Mouse (Mus musculus) ovary, adult 18-20 months (tissue): ENCODE measurements around the gene Retreg2.

Experiments
- DNase-seq: peaks from one replicate; pipeline ENCODE4 v3.0.0; 2022; ENCODE audit warnings: low spot score, mixed read lengths

The Retreg2 gene

DNA sequence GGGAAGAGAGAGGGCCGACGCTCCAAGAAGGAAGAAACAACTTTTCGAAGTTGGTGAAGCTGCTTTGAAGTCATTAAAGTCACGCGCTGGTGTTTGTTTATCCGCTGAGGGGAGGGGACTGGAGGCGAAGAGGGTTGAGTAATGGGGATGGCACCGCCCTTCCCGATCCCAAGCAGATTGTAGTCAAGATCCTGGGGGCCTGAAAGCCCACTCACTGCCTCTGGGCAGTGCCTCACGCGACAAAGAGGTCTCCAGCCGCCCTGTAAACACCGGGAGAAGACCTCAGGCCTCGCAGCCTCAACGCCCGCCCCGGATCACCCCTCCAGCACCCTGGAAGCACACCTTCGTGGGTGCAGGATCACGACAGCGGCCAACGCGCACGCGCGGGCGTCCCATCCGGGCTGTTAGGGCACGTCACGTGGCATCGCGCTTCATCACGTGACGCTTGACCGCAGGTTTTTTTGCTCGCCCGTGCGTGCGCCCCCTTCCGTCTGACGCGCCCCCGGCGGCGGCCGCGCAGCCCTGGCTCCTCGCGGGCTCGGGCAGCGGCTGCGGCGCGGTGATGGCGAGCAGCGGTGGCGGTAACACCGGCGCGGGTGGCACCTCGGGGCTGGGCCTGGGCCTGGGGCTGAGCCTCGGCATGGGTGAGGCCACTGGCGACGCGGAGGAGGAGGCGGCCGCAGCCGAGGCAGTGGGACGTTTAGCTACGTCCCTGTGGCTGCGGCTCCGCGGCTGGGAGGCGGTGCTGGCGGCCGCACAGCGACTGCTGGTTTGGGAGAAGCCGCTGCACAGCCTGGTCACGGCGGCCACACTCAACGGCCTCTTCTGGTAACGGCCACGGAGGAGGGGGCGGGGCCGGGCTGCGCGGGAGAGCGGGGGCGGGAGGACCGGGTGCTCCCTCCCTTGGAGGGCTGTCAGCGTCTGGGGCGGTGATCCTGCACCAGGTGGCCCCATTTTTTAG is at the start of gene Retreg2, which contains the start of gene Cnppd1:
Gene Retreg2, plus strand, starts transcription at position 478 of the 961 bp plus-strand sequence.
Gene Cnppd1, minus strand, starts transcription at position 411 of the 961 bp plus-strand sequence.
- DNase-seq = peak; percentile 91

DNA sequence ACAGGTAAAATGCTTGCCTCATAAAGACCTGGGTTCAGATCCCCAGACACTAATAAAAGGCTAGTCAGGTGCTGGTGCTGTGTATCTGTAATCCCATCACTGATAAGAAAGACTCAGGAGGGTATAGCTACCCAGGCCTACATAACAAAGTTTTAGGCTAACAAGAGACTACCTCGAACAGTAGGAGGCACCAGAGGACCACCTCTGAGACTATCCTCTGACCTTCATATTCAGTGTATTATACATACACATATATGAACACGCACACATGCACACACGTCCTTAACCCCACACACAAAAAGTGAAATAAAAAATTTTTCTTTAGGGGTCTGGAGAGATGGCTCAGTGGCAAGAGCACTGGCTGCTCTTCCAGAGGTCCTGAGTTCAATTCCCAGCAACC is 20.4 kb upstream of the Retreg2 start:
- no peak for DNase-seq

DNA sequence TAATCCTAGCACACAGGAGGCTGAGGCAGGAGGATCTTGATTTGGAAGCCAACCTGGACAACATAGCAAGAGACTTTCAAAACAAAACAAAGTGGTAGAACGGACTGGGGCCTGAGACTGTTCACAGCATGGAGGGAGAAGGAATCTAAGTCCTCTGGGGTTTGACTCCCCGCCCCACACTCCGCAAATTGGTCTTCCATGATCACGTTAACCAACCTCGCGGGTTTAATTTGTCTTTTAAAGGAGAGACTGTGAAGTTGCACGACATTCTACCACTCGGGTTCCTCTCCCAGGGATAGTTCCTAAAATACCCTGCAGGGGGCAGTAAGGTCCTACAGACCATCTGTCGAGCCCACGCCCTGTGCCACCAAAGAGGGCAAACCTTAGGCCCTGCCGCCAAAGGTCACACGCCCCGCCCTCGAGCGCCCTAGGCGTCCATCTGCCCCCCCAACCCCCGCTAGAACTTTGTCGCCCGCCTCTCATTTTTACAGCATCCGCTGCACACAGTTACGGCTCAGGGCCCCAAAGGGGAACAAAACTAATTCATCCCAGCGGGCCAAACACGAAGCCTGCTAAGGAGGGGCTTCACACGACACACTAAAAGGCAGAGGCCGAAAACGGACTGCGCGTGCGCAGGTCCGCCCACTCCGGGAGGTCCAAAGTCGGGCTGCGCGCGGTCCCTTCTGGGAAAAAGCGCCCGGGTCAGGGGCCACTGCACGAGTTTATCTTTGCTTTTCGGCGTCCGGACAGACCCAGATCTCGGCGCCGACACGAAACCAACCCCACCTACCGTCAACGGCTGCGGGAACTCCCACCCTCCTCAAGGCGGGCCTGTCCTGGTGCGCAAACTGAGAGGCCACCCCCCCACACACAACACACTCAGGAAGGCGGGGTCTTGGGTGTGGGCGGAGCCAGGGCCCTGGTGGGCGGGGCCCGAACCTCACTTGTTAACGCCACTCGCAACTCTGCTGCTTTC is 17.9 kb upstream of the Retreg2 start, which contains the start of gene Nhej1:
Gene Nhej1, minus strand, starts transcription at position 855 of the 976 bp plus-strand sequence.
- peak; percentile 85 for DNase-seq

DNA sequence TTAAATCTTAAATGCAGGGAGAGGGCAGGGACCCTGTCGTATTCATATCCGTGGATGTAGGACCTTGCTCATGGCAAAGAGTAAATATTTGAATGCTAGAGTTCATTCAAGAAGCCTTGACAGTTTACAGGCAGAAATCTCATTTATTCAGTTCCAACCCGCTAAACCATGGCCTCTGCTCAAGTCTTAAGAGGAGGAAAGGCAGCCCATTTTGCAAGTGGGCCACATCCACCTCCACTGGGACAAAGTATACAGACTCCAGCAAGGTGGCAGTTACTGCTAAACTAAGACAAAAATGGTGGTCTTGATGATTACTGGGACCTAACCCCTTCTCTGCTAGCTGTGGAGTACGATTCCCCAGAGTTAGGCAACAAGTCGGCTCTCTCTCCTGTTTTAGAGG is 17.2 kb upstream of the Retreg2 start:
- no peak for DNase-seq

DNA sequence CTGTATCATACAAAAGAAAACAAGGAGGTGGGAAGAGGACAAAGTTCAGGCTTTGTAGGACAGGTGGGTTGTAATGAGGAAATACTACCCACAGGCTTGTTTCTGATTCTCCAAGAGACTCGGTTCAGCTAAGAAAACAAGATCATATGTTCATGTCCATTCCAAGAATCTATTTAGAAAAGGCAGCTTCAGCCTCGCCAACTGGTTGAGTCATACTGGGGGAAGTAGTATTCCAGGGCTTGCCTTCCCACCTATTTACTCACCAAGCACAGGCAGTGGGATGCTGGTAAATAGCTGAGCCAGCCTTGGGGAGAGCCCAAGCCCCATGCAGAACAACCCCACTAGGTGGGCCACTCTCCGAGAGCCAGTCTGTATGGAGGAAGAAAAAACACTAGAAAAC is 13.9 kb upstream of the Retreg2 start:
- DNase-seq = no peak

DNA sequence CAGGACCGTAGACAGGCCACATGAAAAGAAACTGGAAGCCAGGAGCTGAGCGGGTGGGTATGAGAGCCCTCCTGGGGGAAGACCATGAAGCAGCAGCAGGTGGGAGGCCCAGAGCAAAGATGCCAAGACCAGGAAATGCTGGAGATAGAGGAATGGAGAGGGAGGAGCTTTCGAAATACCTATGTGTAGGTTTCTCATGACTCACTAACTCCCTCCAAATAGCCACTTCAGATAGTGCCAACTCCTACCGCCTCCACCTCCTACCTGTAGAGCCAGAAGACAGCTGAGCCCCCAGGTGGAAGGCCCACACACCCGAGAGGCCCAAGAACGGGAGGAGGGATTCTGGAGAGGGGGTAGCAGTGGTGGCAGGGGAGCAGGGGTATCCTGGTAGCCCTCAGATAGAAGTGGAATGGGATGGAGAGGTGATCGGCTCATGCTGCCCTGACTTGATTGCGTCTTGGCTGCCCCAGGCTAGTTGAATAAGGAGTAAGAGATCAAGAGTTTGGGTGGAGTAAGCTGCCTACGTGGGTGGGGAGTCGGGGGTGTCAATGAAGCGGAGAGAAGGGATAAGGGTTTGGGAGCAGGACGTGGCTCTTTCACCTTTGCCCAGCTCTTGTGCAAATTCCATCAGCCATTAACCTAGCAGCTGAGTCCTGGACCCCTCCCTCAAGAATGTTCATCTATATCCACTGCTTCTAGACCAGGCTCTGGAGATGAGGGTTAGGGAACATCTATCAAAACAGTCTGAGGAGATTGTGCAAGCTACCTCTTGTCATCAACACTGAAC is 9.0 kb upstream of the Retreg2 start, which contains the start of gene Slc23a3:
Gene Slc23a3, minus strand, starts transcription at position 470 of the 787 bp plus-strand sequence.
- no peak for DNase-seq

DNA sequence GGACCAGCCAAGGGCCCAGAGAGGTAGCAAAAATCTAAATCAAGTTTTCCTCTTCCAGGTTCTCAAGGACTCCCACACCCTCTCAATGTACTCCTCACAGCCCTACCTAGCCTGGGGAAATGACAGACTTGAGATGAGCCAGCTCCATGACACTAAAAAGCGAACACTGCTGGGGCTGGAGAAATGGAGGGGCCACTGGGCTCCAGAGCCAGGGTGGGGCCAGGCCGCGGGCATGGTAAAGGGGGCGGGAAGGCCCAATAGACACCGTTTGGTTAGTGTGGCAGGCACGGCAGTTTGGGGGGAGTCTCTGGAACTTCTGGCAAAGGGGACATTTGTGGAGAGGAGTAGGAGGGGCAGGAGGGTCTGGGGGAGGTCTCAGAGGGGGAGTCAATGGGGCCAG is 6.3 kb upstream of the Retreg2 start:
- no peak for DNase-seq

DNA sequence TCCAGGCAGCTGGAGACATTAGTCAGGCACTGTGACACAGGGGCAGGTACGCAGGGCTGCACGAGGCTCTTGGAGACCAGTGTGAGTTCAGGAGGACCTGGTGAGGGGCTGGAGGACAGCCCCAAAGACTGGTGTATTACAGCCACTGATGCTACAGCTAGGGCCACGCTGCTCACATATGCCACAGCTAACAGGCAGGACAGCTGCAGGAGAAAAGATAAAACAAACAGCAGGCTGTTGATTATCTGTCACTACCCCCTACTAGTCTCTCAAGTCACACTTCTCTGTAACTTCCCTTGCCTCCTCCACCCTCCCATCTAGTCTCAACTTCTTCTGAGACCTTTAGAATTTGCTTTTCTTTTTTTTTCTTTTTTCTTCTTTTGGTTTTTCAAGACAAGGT is 5.8 kb upstream of the Retreg2 start:
- DNase-seq = no peak

DNA sequence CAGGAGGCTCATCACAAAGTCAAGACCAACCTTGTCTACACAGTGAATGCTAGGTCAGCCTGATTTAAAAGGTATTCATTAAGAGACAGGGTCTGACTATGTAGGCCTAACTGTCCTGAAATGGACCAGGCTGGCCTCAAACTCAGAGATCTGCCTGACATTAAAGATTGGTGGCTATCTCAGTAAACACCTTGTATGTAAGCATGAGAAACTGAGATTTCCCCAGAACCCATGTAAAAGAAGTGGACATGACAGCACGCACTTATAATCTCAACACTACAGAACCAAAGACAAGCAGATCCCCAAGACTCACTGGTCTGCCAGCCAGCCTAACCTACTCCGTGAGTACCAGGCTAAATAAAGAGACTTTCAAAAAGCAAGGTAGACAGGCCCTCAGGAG is 4.1 kb upstream of the Retreg2 start:
- no peak for DNase-seq

DNA sequence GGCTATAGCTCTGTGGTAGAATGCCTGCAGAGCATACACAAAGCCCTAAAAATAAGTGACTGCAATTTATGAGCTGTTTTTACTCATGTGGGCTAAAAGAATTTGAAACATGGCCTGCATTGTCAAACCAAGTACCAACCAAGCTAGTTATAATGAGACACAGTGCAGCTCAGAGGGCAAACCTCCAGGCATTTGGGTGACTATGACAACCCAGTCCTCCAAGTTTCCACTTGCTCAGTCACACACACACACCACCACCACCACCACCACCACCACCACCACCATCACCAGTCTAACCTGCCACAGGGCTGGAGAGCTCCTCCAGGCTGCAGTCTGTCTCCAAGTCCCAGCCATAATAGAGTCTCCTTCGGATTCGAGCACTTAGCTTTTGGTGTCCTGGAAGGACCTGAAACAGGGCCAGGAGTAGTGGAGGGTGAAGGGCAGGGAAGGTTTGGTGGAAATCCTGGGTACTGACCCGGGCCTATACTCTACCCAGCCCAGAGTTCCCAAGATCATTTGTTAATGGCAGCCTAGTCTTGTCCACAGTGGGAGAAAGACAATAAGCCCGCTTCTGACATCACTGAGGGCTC is 1.9 kb upstream of the Retreg2 start:
- DNase-seq = no peak

DNA sequence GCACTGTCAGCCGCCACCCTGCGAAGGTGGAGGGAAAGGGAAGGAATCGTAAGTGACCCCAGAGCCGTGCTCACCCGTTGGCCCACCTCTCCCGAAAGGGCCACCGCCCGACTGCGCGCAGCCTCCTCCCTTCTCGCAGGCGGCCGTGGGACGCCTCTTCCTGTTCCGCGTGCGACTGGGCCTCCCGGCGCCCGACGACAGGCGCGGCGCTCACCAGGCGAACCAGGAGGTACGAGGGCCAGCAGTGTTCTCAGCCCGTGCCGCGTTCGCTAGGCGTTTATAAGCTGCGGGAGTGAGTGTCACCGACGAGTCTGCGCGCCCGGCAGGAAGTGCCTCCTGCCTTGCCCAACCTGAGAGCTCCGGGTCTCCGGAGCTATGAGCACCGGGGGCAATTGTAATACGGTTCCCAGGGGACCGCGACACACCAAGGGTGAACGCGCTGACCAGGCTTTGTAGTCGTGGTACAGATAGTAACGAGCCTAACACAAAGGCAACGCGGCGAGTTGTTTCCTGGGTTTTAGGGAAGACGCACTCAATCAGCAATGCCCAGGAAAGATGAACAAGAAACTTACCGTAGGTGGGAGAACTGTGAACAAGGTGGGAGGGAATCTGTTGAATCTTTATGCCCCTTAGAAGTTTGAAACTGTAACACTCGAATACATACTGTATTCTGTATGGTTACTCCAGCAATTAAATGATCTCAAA is 940 bp upstream of the Retreg2 start:
- peak; percentile 53 for DNase-seq

DNA sequence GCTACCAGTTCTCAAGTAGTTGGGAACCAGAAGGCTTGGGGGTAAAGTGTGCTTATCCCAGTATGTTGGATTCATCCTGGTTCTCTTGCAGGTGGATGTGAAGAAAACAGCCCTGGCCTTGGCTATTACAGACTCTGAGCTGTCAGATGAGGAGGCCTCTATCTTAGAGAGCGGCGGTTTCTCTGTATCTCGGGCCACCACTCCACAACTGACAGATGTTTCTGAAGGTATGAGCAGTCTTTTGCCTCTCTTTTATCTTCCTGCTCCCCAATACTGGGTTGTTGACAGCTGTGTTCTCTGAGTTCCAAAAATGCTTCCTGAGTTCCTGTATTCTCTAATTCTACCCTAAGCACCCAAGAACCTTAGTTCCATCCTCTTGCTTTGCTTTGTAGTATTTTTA is 3.0 kb downstream of the Retreg2 start:
- DNase-seq = no peak

DNA sequence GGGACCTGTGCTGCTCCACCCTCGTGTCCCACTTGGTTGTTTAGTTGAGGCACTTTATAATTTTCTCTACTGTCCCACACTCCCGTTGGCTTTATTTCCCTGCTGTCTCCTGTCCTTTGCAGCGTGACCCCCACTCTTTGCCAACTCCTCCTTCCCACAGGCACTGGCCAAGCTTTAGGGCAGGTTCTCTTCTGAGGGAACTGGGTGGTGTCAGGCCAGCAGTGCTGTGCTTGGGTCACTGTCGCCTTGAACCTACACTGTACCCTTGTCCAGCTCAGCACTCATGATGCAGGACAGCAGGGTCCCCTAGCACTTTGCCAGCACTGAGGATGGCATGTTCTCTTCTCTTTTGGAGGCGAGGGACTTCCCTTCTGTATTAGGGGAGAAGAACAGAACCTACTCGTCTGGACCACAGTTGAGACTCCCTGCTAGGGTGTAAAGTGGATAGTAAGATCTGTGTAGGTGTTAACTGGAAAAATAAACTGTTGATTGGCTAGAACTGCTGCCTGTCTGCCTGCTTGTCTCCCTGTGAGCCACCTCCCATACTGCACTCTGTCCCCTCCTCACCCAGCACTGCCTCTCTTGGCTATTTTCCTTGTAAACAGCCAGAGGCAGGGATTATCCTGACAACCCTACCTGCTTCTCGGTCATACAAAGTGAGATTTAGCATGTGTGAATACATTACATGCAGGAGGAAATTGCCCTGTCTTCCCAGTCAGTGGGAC is 5.0 kb downstream of the Retreg2 start:
- DNase-seq = no peak

DNA sequence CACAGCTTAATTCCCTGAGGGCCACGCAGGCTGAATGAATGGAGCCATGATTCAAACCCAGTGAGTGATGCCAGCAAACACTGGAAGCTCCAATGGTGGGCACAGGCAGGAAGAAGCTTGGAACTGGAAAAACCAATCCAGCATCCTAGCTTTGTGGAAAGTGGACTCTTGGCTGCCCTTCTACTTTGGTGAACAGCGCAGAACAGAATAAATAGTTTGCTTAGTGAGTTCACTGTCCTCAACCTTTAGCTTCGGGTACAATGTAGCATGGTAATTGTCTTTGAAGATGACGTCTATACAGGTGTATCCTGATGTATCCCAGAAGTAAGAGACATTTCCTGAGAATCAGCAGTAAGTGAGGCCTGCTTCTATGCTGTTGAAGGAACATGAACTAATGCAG is 6.1 kb downstream of the Retreg2 start:
- no peak for DNase-seq

DNA sequence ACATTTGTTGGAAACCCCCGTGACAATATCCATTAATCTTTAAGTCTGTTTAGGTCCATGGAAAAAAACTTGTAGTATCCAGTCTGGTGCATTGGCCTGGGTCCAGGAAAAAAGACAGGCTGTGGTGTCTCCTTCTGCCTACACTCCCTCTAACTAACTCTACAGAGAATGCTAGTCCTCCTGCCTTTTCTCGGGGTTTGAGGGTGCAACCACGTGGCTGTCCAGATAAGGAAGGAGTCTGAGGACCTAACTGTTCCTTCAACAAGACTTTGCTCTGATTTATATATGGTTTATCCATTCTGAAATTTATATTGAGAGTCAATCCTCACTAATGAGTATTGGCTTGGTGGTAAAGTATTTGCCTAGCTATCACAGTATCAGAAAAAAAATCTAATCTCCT is 13.3 kb downstream of the Retreg2 start:
- DNase-seq = no peak

DNA sequence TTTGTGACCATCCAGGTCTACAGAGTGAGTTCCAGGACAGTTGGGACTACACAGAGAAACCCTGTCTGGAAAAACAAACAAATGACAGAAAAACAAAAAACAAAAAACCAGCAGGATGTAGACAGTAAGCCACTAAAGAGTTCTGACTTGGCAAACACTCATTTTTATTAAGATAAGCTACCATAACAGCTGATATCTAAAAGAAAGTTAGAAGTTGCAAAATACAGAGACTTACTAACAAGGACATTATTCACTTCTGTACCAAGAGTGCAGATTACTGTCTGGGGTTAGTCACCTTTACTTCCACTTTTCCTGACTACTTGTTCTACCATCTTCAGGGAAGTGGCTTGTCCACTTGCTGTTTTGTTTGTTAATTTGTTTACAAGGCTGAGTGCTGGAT is 16.4 kb downstream of the Retreg2 start:
- DNase-seq = no peak

DNA sequence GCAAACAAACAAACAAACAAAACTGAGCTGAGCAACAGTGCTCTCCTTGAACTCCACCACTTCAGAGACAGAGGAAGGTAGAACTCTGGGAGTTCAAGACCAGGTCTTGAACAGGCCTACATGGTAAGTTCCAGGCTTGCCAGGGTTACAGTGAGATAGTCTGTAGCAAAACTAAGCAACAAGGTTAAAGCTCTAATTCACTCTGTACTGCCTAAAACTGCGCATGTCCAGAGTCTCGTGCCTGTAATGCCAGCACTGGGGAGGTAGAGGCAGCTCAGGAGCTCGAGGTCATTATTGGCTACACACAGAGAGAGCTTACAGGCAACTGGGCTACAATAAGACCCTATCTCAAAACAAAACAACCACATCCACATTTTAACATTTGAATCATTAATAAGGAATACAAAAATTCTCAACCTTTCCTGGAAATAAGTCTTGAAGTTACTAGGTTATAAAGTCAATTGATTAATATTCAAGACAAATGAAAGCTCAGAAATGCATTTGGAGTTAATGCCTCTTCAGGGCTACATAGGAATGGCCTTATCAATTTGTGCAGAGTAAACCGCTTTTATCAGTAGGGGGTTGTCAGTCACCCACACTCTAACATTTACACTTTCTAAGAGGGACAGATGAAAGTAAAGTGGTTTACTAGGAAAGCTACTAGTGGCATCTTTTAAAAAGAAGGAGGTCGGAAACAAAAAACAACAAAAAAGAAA is 17.1 kb downstream of the Retreg2 start:
- DNase-seq = no peak

DNA sequence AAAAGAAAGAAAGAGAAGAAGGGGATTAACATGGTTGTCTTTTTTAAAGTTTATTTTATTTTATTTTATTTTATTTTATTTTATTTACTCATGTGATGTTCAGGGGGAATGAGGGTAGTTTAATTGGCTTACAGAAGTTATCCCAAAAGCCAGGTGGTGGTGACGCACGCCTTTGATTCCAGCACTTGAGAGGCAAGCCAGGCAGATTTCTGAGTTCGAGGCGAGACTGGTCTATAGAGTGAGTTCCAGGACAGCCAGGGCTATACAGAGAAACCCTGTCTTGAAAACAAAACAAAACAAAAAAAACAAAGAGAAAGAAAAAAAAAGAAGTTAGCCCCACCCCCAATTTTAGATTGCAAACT is 17.7 kb downstream of the Retreg2 start:
- DNase-seq = no peak

DNA sequence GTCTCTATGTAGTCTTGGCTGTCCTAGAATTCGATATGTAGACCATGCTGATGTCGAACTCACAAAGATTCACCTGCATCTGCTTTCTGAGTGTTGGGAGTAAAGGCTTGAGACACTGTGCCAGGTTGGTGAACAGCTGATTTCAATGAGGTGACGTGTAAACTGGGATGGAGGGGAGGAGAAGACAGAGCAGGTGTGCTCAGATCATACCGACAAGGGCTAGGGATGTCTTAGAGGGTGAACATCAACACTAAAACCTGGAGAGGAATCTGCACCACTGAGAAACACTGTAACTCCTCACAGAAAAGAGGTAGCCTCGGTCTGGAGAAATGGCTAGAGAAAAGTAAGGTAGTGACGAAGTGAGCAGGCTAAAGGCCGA is 25.5 kb downstream of the Retreg2 start:
- DNase-seq = no peak
